Mouse (Mus musculus) limb, embryonic 10.5 days (tissue): ENCODE data around the gene Axin1. TPM values are rescaled to one million over a fixed set of nuclear protein-coding genes. Genes with fewer than 3 reads are reported as not detected.
A peak's percentile ranks its signal among the peaks of the same experiment; 100 is the strongest.

Experiments used
- DNase-seq: peaks from one replicate; pipeline ENCODE4 v3.0.0-alpha.2; 2017; ENCODE audit warnings: low spot score
- H3K27ac ChIP-seq: fragments of 300-500 bp; sonication (generic); 2 replicates; pipeline ENCODE4 v1.5.1; 2016; ENCODE audit warnings: mild to moderate bottlenecking
- H3K27me3 ChIP-seq: fragments of 300-500 bp; sonication (generic); 2 replicates; pipeline ENCODE4 v1.6.1; 2016; ENCODE audit warnings: low read depth, mild to moderate bottlenecking; ENCODE audit not compliant: poor library complexity, severe bottlenecking
- H3K36me3 ChIP-seq: fragments of 300-500 bp; sonication (generic); 2 replicates; pipeline ENCODE4 v1.6.1; 2016; ENCODE audit warnings: mild to moderate bottlenecking, moderate library complexity
- H3K4me1 ChIP-seq: fragments of 300-500 bp; sonication (generic); 2 replicates; pipeline ENCODE4 v1.6.1; 2016
- H3K4me3 ChIP-seq: fragments of 300-500 bp; sonication (generic); 2 replicates; pipeline ENCODE4 v1.5.1; 2016; ENCODE audit warnings: mild to moderate bottlenecking, moderate library complexity
- H3K9me3 ChIP-seq: fragments of 300-500 bp; sonication (generic); replicated peaks from 2 replicates; pipeline ENCODE4 v1.6.1; 2016; ENCODE audit warnings: mild to moderate bottlenecking
- WGBS: fragments of 180-500 bp; shearing (Covaris S2); methylation state at CpG from one replicate; pipeline ENCODE4 v1.1.7; 2016; 5-methylcytosine and 5-hydroxymethylcytosine counted together
- polyA plus RNA-seq: library from polyadenylated mRNA; unstranded; fragments of >200 nt; fragmentation: Nextera tagmentation; extraction: Ambion mirVana; gene quantifications from 2 replicates; pipeline ENCODE4 v1.2.1, GENCODE M21; 2016

Gene Axin1
- polyA plus RNA-seq, 1 experiment from 2014 or later, result 11.5 TPM

DNA sequence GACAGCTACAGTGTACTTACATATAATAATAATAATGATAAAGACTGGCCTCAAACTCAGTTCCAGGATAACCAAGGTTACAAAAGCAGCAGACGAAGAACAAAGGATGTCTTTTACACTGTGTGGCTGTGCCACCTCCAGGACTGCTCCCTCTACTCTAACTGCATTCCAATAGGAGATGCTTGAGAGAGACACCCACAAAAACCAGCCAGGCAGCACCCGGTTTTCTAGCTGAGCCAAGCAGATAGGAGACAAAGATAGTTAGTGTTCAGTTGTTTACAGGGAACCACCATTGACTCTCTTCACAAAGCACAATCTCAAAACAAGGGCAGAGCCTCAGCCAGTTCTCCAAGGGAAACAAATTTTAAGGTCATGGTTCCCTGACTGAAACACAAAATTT, 101.1 kb downstream of the Axin1 start:
- DNase-seq, result no peak
- H3K4me3 ChIP-seq, result no peak overlapping the region
- H3K4me1 ChIP-seq, result peaks cover 30% of the 10 kb centered on the region
- no peaks in the 10 kb centered on the region for H3K27me3 ChIP-seq
- H3K9me3 ChIP-seq, result no peaks in the 10 kb centered on the region
- no peaks in the 10 kb centered on the region for H3K36me3 ChIP-seq
- WGBS, result 71% methylated on average over 2 of the region's 2 CpGs
- no peak overlapping the region for H3K27ac ChIP-seq

DNA sequence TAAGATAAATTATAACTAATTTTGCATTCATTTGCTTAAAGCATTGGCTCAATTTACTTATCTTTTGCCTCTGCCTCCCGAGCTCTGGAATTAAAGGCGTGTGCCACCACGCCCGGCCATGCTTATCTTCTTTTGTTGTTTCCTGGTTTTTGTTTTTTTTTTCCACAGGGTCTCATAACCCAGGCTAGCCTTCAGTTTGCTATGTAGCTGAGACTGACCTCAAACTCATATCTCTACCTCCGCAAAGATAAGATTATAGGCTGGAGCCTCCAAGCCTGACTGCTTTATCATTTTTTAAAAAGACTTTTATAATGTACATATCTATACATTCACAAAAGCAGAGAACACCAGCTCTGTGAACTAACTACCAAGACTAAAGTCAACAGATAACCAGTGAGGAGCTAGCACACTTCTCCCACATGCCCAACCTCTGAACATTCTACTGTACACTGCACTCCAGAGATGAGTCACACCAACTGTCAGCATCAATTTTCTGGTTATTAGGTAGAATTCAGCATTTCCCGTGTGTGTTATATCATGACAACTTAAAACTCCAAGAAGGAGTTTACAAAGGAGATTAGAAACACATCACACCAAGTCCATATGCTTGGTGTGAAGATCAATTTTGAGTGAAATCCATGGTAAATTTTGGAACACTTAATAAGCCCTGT, 101.8 kb downstream of the Axin1 start:
- H3K36me3 ChIP-seq, result no peaks in the 10 kb centered on the region
- 89% methylated on average over 6 of the region's 6 CpGs for WGBS

DNA sequence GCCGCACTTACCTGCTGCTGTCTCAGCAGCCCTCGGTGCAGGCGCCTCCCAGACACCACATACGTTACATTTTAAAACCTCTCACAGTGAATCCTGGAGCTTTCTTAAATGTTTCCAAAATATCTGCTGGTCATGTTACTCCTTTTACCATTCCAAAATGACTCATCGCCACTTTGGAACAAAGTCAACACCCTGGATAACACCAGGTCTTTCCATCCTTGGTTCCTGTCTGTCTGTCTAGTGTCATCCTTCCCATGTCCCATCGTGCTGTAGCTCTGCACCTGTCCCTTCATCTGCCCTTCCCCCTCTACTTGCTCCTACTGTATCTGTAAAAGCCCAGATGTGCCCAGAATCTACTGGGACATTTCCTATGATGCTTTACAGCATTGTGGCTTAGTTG, 102.5 kb downstream of the Axin1 start:
- no peak for DNase-seq
- no peaks in the 10 kb centered on the region for H3K36me3 ChIP-seq
- H3K4me3 ChIP-seq, result no peak overlapping the region
- H3K27ac ChIP-seq, result no peak overlapping the region
- peaks cover 18% of the 10 kb centered on the region for H3K4me1 ChIP-seq
- no peaks in the 10 kb centered on the region for H3K9me3 ChIP-seq
- no peaks in the 10 kb centered on the region for H3K27me3 ChIP-seq
- WGBS, result 78% methylated on average over 6 of the region's 6 CpGs

More for the DNA sequence above, 101.8 kb downstream of the Axin1 start:
- H3K4me1 ChIP-seq, result peaks cover 26% of the 10 kb centered on the region
- H3K4me3 ChIP-seq, result no peak overlapping the region
- no peaks in the 10 kb centered on the region for H3K27me3 ChIP-seq
- no peaks in the 10 kb centered on the region for H3K9me3 ChIP-seq
- no peak for DNase-seq
- no peak overlapping the region for H3K27ac ChIP-seq

DNA sequence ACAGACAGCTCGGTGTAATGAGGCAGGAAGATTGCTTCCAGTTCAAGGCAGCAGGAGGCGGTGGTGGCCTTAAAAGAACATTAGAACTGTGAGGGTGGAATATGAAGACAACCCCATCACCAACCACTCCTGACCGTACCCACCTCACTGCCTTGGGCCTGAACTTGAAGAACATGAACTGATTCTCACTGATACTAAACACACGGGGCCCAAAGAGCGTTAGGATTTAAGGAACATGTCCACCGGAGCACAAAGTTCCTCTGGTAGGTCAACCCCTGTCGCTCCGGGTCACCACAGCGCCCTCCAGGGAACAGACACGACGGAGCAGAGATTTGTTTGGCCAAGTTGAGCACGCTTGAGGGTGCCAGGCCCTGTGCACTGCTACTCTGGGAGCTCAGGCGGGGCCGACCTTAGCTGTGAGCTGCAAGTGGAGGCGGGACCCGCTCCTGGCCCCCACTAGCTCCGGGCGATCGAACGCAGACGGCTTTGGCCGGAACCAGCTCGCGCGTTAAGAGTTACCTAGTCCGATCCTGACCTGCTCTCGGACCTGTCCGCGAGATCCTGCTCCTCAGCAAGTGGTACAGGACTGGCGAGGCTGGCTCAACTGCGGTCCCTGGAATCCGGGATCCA, 105.1 kb downstream of the Axin1 start:
- WGBS, result under 1% methylated on average over 32 of the region's 32 CpGs
- Histone ChIP-seq H3K27ac (peak overlapping the region; percentile 81), H3K4me3 (peak overlapping the region; percentile 73), H3K27me3 (no peaks in the 10 kb centered on the region), H3K4me1 (peaks cover 12% of the 10 kb centered on the region; the same call in 1 of the 2 replicates), H3K9me3 (no peaks in the 10 kb centered on the region), H3K36me3 (no peaks in the 10 kb centered on the region)
- DNase-seq, result no peak

DNA sequence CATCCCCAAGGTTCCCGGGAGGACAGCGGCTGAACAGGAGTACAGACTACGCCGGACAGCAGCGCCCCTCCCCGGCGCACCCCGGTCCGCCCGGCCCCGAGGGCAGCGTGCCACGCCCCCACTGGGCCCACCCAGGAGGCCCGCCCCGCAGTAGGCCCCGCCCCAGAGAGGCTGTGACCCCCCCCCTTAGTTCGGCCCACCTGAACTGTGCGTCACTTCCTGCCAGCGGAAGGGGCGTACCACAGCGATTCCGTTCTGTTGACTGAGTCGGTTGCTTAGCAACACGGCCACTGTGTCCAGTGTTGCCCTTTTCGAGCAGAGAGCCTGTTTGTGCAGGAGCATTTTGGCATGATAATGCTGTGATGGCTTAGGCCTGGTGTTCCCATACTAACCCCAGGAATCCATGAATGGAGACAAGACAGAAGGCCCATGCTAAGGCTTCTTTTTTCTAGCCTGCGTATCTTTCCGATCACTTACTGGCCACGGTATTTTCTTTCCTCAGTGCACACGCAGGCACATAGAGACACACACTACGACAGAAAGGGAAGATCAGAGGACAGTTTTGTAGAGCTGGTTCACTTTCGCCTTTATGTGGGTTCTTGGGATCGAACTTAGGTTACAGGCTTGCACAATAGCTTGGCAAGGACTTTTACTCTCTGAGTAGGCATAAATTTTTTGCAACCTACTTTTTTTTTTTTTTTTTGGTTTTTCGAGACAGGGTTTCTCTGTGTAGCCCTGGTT, 105.8 kb downstream of the Axin1 start, which contains the start of gene Fam234a:
Fam234a (minus strand) TSS at position 142 of the 741 bp plus-strand sequence.
- WGBS, result 10% methylated on average over 33 of the region's 33 CpGs
- Histone ChIP-seq H3K27ac (peak within 1 kb of the TSS; percentile 81), H3K27me3 (no peaks in the 10 kb centered on the region), H3K9me3 (no peaks in the 10 kb centered on the region), H3K36me3 (no peaks in the 10 kb centered on the region), H3K4me1 (peaks cover 12% of the 10 kb centered on the region; the same call in 1 of the 2 replicates), H3K4me3 (peak within 1 kb of the TSS; percentile 73)
- DNase-seq, result peak; percentile 98

Other genes with a start within 250 kb of the Axin1 start
- gene Rab40c, start 219.0 kb upstream of the Axin1 start, polyA plus RNA-seq, result 37.5 and 37.9 TPM in 2 replicates
- gene Pigq, start 193.8 kb upstream of the Axin1 start, polyA plus RNA-seq, result 65.2 and 72.1 TPM in 2 replicates
- 0.10 and 0.18 TPM in 2 replicates for gene Nhlrc4, start 193.7 kb upstream of the Axin1 start, polyA plus RNA-seq
- gene A930017K11Rik, start 186.1 kb upstream of the Axin1 start, polyA plus RNA-seq, result 0.08 and 0.20 TPM in 2 replicates
- gene Capn15, start 152.9 kb upstream of the Axin1 start, polyA plus RNA-seq, result 38.7 and 38.9 TPM in 2 replicates
- gene Rab11fip3, start 69.1 kb upstream of the Axin1 start, polyA plus RNA-seq, result 20.9 and 22.1 TPM in 2 replicates
- 23.0 and 26.3 TPM in 2 replicates for gene Decr2, start 48.4 kb upstream of the Axin1 start, polyA plus RNA-seq
- 163 and 186 TPM in 2 replicates for gene Nme4, start 43.1 kb upstream of the Axin1 start, polyA plus RNA-seq
- 0.53 and 0.56 TPM in 2 replicates for gene Tmem8, start 25.4 kb upstream of the Axin1 start, polyA plus RNA-seq
- gene Mrpl28, start 15.2 kb upstream of the Axin1 start, polyA plus RNA-seq, result 302 and 336 TPM in 2 replicates
- 0.53 and 0.58 TPM in 2 replicates for gene Pdia2, start 60.4 kb downstream of the Axin1 start, polyA plus RNA-seq
- gene Rgs11, start 64.3 kb downstream of the Axin1 start, polyA plus RNA-seq, result 1.3 and 1.5 TPM in 2 replicates
- 2.0 and 4.2 TPM in 2 replicates for gene Arhgdig, start 69.1 kb downstream of the Axin1 start, polyA plus RNA-seq
- 21.5 and 28.0 TPM in 2 replicates for gene Fam234a, start 105.6 kb downstream of the Axin1 start, polyA plus RNA-seq
- 136 and 137 TPM in 2 replicates for gene Luc7l, start 114.2 kb downstream of the Axin1 start, polyA plus RNA-seq